Mouse (Mus musculus) layer of hippocampus, adult 11-12 months (tissue): ENCODE measurements around the gene Safb.

ENCODE experiments used
- DNase-seq: peaks from one replicate; pipeline ENCODE4 v3.0.0; 2022; ENCODE audit warnings: low spot score

The Safb gene

GRCm38 (mm10) chr17:56560131-56560530, 24.5 kb upstream of the Safb start:
- DNase-seq: no peak

GRCm38 (mm10) chr17:56561866-56562265, 22.8 kb upstream of the Safb start:
- DNase-seq: no peak

GRCm38 (mm10) chr17:56566293-56566692, 18.3 kb upstream of the Safb start:
- no peak for DNase-seq

GRCm38 (mm10) chr17:56566918-56567317, 17.7 kb upstream of the Safb start:
- no peak for DNase-seq

- DNase-seq: no peak
Measured at GRCm38 (mm10) chr17:56567370-56567769, 17.3 kb upstream of the Safb start.

GRCm38 (mm10) chr17:56570287-56570686, 14.3 kb upstream of the Safb start:
- no peak for DNase-seq

- no peak for DNase-seq
Measured at GRCm38 (mm10) chr17:56572154-56572553, 12.5 kb upstream of the Safb start.

GRCm38 (mm10) chr17:56572939-56573338, 11.7 kb upstream of the Safb start:
- no peak for DNase-seq

GRCm38 (mm10) chr17:56583071-56583470, 1.6 kb upstream of the Safb start:
- no peak for DNase-seq

GRCm38 (mm10) chr17:56583611-56584256, 891 bp upstream of the Safb start:
- peak; percentile 56 for DNase-seq

GRCm38 (mm10) chr17:56585171-56585821, 671 bp downstream of the Safb start:
- DNase-seq: no peak

- DNase-seq: no peak
Measured at GRCm38 (mm10) chr17:56587773-56588172, 3.1 kb downstream of the Safb start.

GRCm38 (mm10) chr17:56588921-56589320, 4.3 kb downstream of the Safb start:
- DNase-seq: no peak

GRCm38 (mm10) chr17:56592553-56592952, 7.9 kb downstream of the Safb start:
- no peak for DNase-seq

GRCm38 (mm10) chr17:56593527-56594271, 9.1 kb downstream of the Safb start:
- no peak for DNase-seq

GRCm38 (mm10) chr17:56603186-56604069, 18.8 kb downstream of the Safb start:
- no peak for DNase-seq

- DNase-seq: no peak
Measured at GRCm38 (mm10) chr17:56604070-56604380, 19.4 kb downstream of the Safb start.

- DNase-seq: no peak
Measured at GRCm38 (mm10) chr17:56604422-56604821, 19.8 kb downstream of the Safb start.

- no peak for DNase-seq
Measured at GRCm38 (mm10) chr17:56605431-56605830, 20.8 kb downstream of the Safb start.

- DNase-seq: no peak
Measured at GRCm38 (mm10) chr17:56607521-56608062, 23.0 kb downstream of the Safb start.

GRCm38 (mm10) chr17:56608699-56609098, 24.1 kb downstream of the Safb start:
- no peak for DNase-seq
